Mouse (Mus musculus) ES-Bruce4 (cell line): ENCODE results near the gene Zfp36.

Source experiments
- CTCF ChIP-seq: IDR thresholded peaks from one replicate; pipeline ENCODE4 v1.8.1; 2011; ENCODE audit warnings: low read depth, low read length
- EP300 ChIP-seq: IDR thresholded peaks from 2 replicates; pipeline ENCODE4 v1.6.1; 2011; ENCODE audit warnings: low read depth, low read length; ENCODE audit not compliant: insufficient read depth
- POLR2A ChIP-seq: IDR thresholded peaks from one replicate; pipeline ENCODE4 v1.8.1; 2011; ENCODE audit warnings: low read length; ENCODE audit not compliant: insufficient read depth

DNA sequence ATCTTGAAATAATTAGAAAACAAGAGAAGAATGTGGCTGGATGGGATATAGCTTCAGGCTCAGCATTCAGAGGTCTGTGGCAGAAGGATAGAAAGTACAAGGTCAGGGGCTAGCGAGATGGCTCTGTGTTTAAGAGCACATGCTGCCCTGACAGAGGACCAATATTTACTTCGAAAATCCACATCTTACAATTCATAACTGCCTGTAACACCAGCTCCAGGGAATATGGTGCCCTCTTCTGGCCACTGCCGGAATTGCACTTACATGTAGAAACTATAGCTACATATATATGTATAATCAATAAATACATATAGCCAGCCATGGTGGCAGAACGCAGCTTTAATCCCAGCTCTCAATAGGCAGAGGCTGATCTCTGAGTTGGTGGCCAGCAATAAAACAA, 35.4 kb downstream of the Zfp36 start:
- TF ChIP-seq POLR2A = no peak
- peak; percentile 16 for TF ChIP-seq CTCF
- TF ChIP-seq EP300 = no peak
